Mouse (Mus musculus) lung, adult 2 months (tissue): Measurements from ENCODE around the gene Rab33b.

Experiments
- CTCF ChIP-seq: fragments of 200-500 bp; IDR thresholded peaks from 2 replicates; pipeline ENCODE4 v1.5.1; 2011; ENCODE audit warnings: mild to moderate bottlenecking, low read length, control low read depth; ENCODE audit not compliant: insufficient read depth
- POLR2A ChIP-seq: fragments of 200-500 bp; IDR thresholded peaks from 2 replicates; pipeline ENCODE4 v1.6.1; 2011; ENCODE audit warnings: low read depth, mild to moderate bottlenecking, control low read depth, low read length, borderline replicate concordance; ENCODE audit errors: extremely low read depth

- no peak for TF ChIP-seq CTCF
- no peak for TF ChIP-seq POLR2A
Observed at GRCm38 (mm10) chr3:51479893-51480292, 3.8 kb upstream of the Rab33b start.
